Mouse (Mus musculus) MEL-GATA-1-ER (cell line): ENCODE results near the gene Zfr.

Source experiments
- DNase-seq: peaks from one replicate; pipeline ENCODE4 v3.0.0-alpha.2; 2012; ENCODE audit warnings: low read depth; ENCODE audit errors: extremely low read depth

Gene Zfr

GRCm38 (mm10) chr15:12117242-12118092 lies at the start of gene Zfr:
Gene Zfr (plus strand): TSS chr15:12117831.
- DNase-seq: peak; percentile 82

GRCm38 (mm10) chr15:12067971-12068370 lies 49.7 kb upstream of the Zfr start:
- no peak for DNase-seq

- no peak for DNase-seq
These were observed 49.0 kb upstream of the Zfr start for GRCm38 (mm10) chr15:12068395-12069218.

GRCm38 (mm10) chr15:12072709-12073336 lies 44.8 kb upstream of the Zfr start:
- no peak for DNase-seq

GRCm38 (mm10) chr15:12074426-12074825 lies 43.2 kb upstream of the Zfr start:
- no peak for DNase-seq

GRCm38 (mm10) chr15:12082344-12082743 lies 35.3 kb upstream of the Zfr start:
- no peak for DNase-seq

- DNase-seq: no peak
These were observed 33.5 kb upstream of the Zfr start for GRCm38 (mm10) chr15:12084164-12084563.

- peak; percentile 39 for DNase-seq
These were observed 32.8 kb upstream of the Zfr start for GRCm38 (mm10) chr15:12084859-12085258.

GRCm38 (mm10) chr15:12087634-12088033 lies 30.0 kb upstream of the Zfr start:
- no peak for DNase-seq

GRCm38 (mm10) chr15:12088091-12088490 lies 29.5 kb upstream of the Zfr start:
- DNase-seq: no peak

- DNase-seq: no peak
These were observed 27.5 kb upstream of the Zfr start for GRCm38 (mm10) chr15:12090087-12090486.

- DNase-seq: peak; percentile 9
These were observed 26.5 kb upstream of the Zfr start for GRCm38 (mm10) chr15:12090981-12091669.

GRCm38 (mm10) chr15:12091781-12092458 lies 25.7 kb upstream of the Zfr start:
- peak; percentile 54 for DNase-seq

GRCm38 (mm10) chr15:12093026-12093960 lies 24.3 kb upstream of the Zfr start:
- DNase-seq: no peak

GRCm38 (mm10) chr15:12093961-12094566 lies 23.6 kb upstream of the Zfr start:
- no peak for DNase-seq

GRCm38 (mm10) chr15:12096447-12096846 lies 21.2 kb upstream of the Zfr start:
- DNase-seq: no peak

- DNase-seq: no peak
These were observed 20.3 kb upstream of the Zfr start for GRCm38 (mm10) chr15:12097344-12097743.

GRCm38 (mm10) chr15:12100912-12101311 lies 16.7 kb upstream of the Zfr start:
- DNase-seq: no peak

- DNase-seq: no peak
These were observed 13.9 kb upstream of the Zfr start for GRCm38 (mm10) chr15:12103763-12104162.
